In the genomic region with DNA sequence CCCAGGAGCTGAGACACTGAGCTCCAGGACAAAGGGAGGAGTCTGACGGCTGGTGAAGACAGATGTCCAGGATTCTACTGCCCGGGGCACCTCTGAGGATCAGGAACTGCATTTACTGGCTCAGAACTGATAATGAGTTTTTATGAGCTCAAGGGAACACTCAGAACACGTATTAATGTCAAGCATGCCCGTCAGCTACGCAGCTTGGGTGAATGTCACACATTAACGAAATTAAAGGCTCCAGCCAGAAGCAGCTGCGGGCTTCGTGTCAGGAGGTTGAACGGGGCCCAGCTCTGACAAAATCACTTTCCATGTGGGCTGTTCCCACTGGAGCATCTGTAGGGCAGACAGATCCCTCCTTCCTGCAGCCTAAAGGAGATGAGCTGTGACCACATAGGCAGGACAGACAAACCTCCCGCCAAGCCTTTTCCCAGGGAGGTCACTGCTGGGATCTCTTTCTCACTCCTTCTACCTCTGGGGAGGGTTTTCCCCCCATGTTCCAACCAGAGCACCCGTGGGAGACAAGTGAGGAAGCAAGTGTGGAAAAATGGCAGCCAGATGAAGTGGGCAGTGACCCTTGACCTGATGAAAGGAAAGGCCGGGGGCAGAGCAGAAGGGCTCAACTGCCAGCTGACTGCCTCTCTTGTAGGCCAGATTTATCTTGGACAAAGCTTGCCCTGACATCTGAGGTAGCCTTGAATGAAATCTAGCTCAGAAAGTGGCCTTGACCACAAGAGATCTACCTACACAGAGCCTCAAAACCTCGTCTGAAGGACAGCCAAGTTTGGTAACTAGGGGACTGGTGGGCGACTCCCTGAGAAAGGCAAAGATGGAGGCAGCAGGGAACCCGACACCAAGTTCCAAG, we compare ENCODE assay signal across 8 mouse cellular contexts. TPM values are rescaled to one million over a fixed set of nuclear protein-coding genes. Genes with fewer than 3 reads are reported as not detected.
A peak's percentile ranks its signal among the peaks of the same experiment; 100 is the strongest.
DNase-seq lines count a peak whose midpoint lies in the region; ATAC-seq lines count a peak whose summit lies in the region.

No protein-coding gene starts in this region.

- peak; percentile 49 for ATAC-seq in forebrain, embryonic 12.5 days (ENCODE audit: low FRiP score)
- no peak for ATAC-seq in forebrain, embryonic 14.5 days
- 0 out of 2 replicates have a peak, but pooled peaks have one; percentile 48 for ATAC-seq in embryonic facial prominence, embryonic 15.5 days (ENCODE audit: insufficient number of reproducible peaks, low FRiP score, low TSS enrichment, low read depth)
- no peak for ATAC-seq in midbrain, embryonic 16.5 days

- peak overlapping the region; percentile 46; the same call in 1 of the 2 replicates for H3K27ac ChIP-seq in forebrain, embryonic 12.5 days
- no peak overlapping the region for H3K27ac ChIP-seq in forebrain, embryonic 14.5 days (ENCODE audit: low read depth, low read length)
- no peak overlapping the region for H3K27ac ChIP-seq in embryonic facial prominence, embryonic 15.5 days (replicated peaks)
- H3K27ac ChIP-seq in midbrain, embryonic 16.5 days (ENCODE audit: low read length): peak overlapping the region; percentile 56

- intact Hi-C loops in gastrocnemius, postnatal 36 days (cut with DNase I): no loop called here

- H3K4me2 ChIP-seq in forebrain, embryonic 12.5 days: no peak overlapping the region
- no peak overlapping the region for H3K4me2 ChIP-seq in forebrain, embryonic 14.5 days (ENCODE audit: low read length)
- H3K4me2 ChIP-seq in embryonic facial prominence, embryonic 15.5 days (replicated peaks): no peak overlapping the region
- H3K4me2 ChIP-seq in midbrain, embryonic 16.5 days (ENCODE audit: low read length): no peak overlapping the region

- WGBS in forebrain, embryonic 12.5 days: 59% methylated on average over 15 of the region's 15 CpGs
- 55% methylated on average over 15 of the region's 15 CpGs for WGBS in forebrain, embryonic 14.5 days
- WGBS in embryonic facial prominence, embryonic 15.5 days: 28% methylated on average over 15 of the region's 15 CpGs
- 25% methylated on average over 15 of the region's 15 CpGs for WGBS in midbrain, embryonic 16.5 days

- no peak overlapping the region for H3K4me3 ChIP-seq in forebrain, embryonic 12.5 days (replicated peaks)
- no peak overlapping the region for H3K4me3 ChIP-seq in forebrain, embryonic 14.5 days (ENCODE audit: low read depth, low read length)
- H3K4me3 ChIP-seq in embryonic facial prominence, embryonic 15.5 days (replicated peaks): no peak overlapping the region
- H3K4me3 ChIP-seq in midbrain, embryonic 16.5 days (ENCODE audit: low read depth, low read length): no peak overlapping the region

- peaks cover 30% of the 10 kb centered on the region for H3K4me1 ChIP-seq in forebrain, embryonic 12.5 days
- H3K4me1 ChIP-seq in forebrain, embryonic 14.5 days (ENCODE audit: control insufficient read depth, insufficient read depth, low read length): peaks cover 17% of the 10 kb centered on the region; the same call in 1 of the 2 replicates
- peaks cover 26% of the 10 kb centered on the region for H3K4me1 ChIP-seq in embryonic facial prominence, embryonic 15.5 days
- peaks cover 16% of the 10 kb centered on the region for H3K4me1 ChIP-seq in midbrain, embryonic 16.5 days (ENCODE audit: control insufficient read depth, insufficient read depth, low read length)

- H3K9me3 ChIP-seq in forebrain, embryonic 12.5 days: no peaks in the 10 kb centered on the region
- H3K9me3 ChIP-seq in forebrain, embryonic 14.5 days (replicated peaks; ENCODE audit: control insufficient read depth, low read length): no peaks in the 10 kb centered on the region
- no peaks in the 10 kb centered on the region for H3K9me3 ChIP-seq in embryonic facial prominence, embryonic 15.5 days (replicated peaks)
- no peaks in the 10 kb centered on the region for H3K9me3 ChIP-seq in midbrain, embryonic 16.5 days (replicated peaks; ENCODE audit: control insufficient read depth, low read length, poor library complexity, severe bottlenecking)

- peaks cover 15% of the 10 kb centered on the region; the same call in 1 of the 2 replicates for H3K36me3 ChIP-seq in forebrain, embryonic 12.5 days (replicated peaks)
- 0 out of 2 replicates have a peak, but pooled peaks cover 15% of the 10 kb centered on the region for H3K36me3 ChIP-seq in forebrain, embryonic 14.5 days (ENCODE audit: control insufficient read depth, insufficient read depth, low read length)
- no peaks in the 10 kb centered on the region for H3K36me3 ChIP-seq in embryonic facial prominence, embryonic 15.5 days
- no peaks in the 10 kb centered on the region for H3K36me3 ChIP-seq in midbrain, embryonic 16.5 days (ENCODE audit: control insufficient read depth, insufficient read depth, low read length)

- H3K9ac ChIP-seq in forebrain, embryonic 12.5 days: no peak overlapping the region
- H3K9ac ChIP-seq in forebrain, embryonic 14.5 days (ENCODE audit: low read length): no peak overlapping the region
- H3K9ac ChIP-seq in embryonic facial prominence, embryonic 15.5 days: no peak overlapping the region
- H3K9ac ChIP-seq in midbrain, embryonic 16.5 days (ENCODE audit: low read depth, low read length): peak overlapping the region; percentile 13; the same call in 1 of the 2 replicates

- no peaks in the 10 kb centered on the region for H3K27me3 ChIP-seq in forebrain, embryonic 12.5 days
- H3K27me3 ChIP-seq in forebrain, embryonic 14.5 days (replicated peaks; ENCODE audit: control insufficient read depth, insufficient read depth, low read length): no peaks in the 10 kb centered on the region
- H3K27me3 ChIP-seq in embryonic facial prominence, embryonic 15.5 days: no peaks in the 10 kb centered on the region
- H3K27me3 ChIP-seq in midbrain, embryonic 16.5 days (ENCODE audit: control insufficient read depth, insufficient read depth, low read depth, low read length): no peaks in the 10 kb centered on the region

- no peak for DNase-seq in forebrain, embryonic 14.5 days (ENCODE audit: low spot score)
- DNase-seq in kidney, adult 18-20 months: peak; percentile 46
- no peak for DNase-seq in gastrocnemius, postnatal 36 days
- DNase-seq in c-Kit-positive CD71-positive TER-119-positive erythroid progenitor cells, embryonic 14.5 days (ENCODE audit: low spot score): no peak
- no peak for DNase-seq in cerebellum, adult 9-10 months

RNA-seq across cellular contexts. Expression of gene Tspan18, which starts 20.3 kb away (rescaled TPM):
- polyA plus RNA-seq in forebrain, embryonic 12.5 days (2016; fragmentation: Nextera tagmentation; extraction: Ambion mirVana): 31.2 and 32.5 TPM in 2 replicates
- polyA plus RNA-seq in forebrain, embryonic 14.5 days (2014; fragmentation: Nextera tagmentation; extraction: Ambion mirVana): 15.6 and 17.3 TPM in 2 replicates
- polyA plus RNA-seq in embryonic facial prominence, embryonic 15.5 days (2015; fragmentation: Nextera tagmentation; extraction: Ambion mirVana): 25.5 and 27.6 TPM in 2 replicates
- polyA plus RNA-seq in midbrain, embryonic 16.5 days (2015; fragmentation: Nextera tagmentation; extraction: Ambion mirVana): 20.1 and 21.2 TPM in 2 replicates
- 1 to 10 TPM; 1.3 to 2.5 TPM for total RNA-seq in gastrocnemius, postnatal 36 days (2021)

Comparison
In these comparisons a context has a peak if more than half of its experiments do, and no peak if none do; other contexts are left out.
1. ATAC-seq: peak in forebrain, embryonic 12.5 days (single experiment) and embryonic facial prominence, embryonic 15.5 days (single experiment); none in forebrain, embryonic 14.5 days (single experiment) and midbrain, embryonic 16.5 days (single experiment).
2. H3K27ac ChIP-seq: peak in forebrain, embryonic 12.5 days (single experiment) and midbrain, embryonic 16.5 days (single experiment); none in forebrain, embryonic 14.5 days (single experiment) and embryonic facial prominence, embryonic 15.5 days (single experiment).